Mouse (Mus musculus) ES-E14 (cell line): Measurements from ENCODE around the gene Cntnap5c.

Source experiments
- CHD2 ChIP-seq: IDR thresholded peaks from 2 replicates; pipeline ENCODE4 v1.6.1; 2014; ENCODE audit warnings: mild to moderate bottlenecking, low read depth, low read length, inconsistent platforms
- HCFC1 ChIP-seq: IDR thresholded peaks from 2 replicates; pipeline ENCODE4 v1.6.1; 2012; ENCODE audit warnings: low read length, inconsistent platforms, borderline replicate concordance; ENCODE audit not compliant: insufficient read depth
- ZC3H11A ChIP-seq: IDR thresholded peaks from 2 replicates; pipeline ENCODE4 v1.6.1; 2012; ENCODE audit warnings: low read depth, mild to moderate bottlenecking, inconsistent platforms, low read length, borderline replicate concordance

DNA sequence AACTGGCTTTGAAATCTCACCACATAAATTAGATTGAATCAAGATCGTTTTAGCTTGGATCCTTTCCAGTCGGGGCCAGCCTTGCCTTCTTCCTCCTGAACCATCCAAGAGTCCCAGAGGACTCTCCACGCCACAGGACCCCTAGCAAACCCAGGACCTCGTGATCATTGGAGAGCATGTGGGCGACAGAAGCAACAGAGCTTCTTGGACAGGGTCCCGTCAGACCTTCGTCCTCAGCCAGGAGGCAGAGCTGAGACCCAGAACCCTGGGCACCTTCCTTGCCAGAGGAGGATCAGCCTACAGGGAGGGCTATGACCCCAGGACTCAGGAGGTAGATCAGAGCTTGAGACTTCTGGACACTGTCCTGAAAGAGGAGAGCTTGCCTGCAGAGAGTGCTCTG, 300.5 kb downstream of the Cntnap5c start:
- TF ChIP-seq ZC3H11A (no peak), HCFC1 (no peak), CHD2 (no peak)
